Mouse (Mus musculus) forebrain, embryonic 11.5 days (tissue): ENCODE data around the gene Fkbpl. TPM values are rescaled to one million over a fixed set of nuclear protein-coding genes. Genes with fewer than 3 reads are reported as not detected.
A peak's percentile ranks its signal among the peaks of the same experiment; 100 is the strongest.

Experiments
- ATAC-seq: fragments of 200-750 bp; cut with Nextera tagmentation; replicated peaks from 2 replicates; pipeline ENCODE4 v1.8.0; 2017; ENCODE audit warnings: moderate TSS enrichment; ENCODE audit not compliant: low FRiP score
- DNase-seq: peaks from one replicate; pipeline ENCODE4 v3.0.0-alpha.2; 2017; ENCODE audit warnings: low spot score
- H3K27ac ChIP-seq: fragments of 300-500 bp; sonication (generic); 2 replicates; pipeline ENCODE4 v1.5.1; 2014; ENCODE audit warnings: low read depth, low read length
- H3K27me3 ChIP-seq: fragments of 300-500 bp; sonication (generic); 2 replicates; pipeline ENCODE4 v1.6.1; 2014; ENCODE audit warnings: mild to moderate bottlenecking, low read length, mixed read lengths; ENCODE audit not compliant: control insufficient read depth, insufficient read depth
- H3K36me3 ChIP-seq: fragments of 300-500 bp; sonication (generic); 2 replicates; pipeline ENCODE4 v1.6.1; 2014; ENCODE audit warnings: mild to moderate bottlenecking, low read length, moderate library complexity, mixed read lengths; ENCODE audit not compliant: control insufficient read depth, insufficient read depth
- H3K4me1 ChIP-seq: fragments of 300-500 bp; sonication (generic); replicated peaks from 2 replicates; pipeline ENCODE4 v1.6.1; 2014; ENCODE audit warnings: low read length, mixed read lengths; ENCODE audit not compliant: control insufficient read depth, insufficient read depth
- H3K4me2 ChIP-seq: fragments of 300-500 bp; sonication (generic); 2 replicates; pipeline ENCODE4 v1.6.1; 2014; ENCODE audit warnings: low read depth, mild to moderate bottlenecking, low read length, moderate library complexity, mixed read lengths; ENCODE audit not compliant: severe bottlenecking
- H3K4me3 ChIP-seq: fragments of 300-500 bp; sonication (generic); 2 replicates; pipeline ENCODE4 v1.5.1; 2014; ENCODE audit warnings: low read depth, low read length
- H3K9ac ChIP-seq: fragments of 300-500 bp; sonication (generic); 2 replicates; pipeline ENCODE4 v1.6.1; 2014; ENCODE audit warnings: low read length
- H3K9me3 ChIP-seq: fragments of 300-500 bp; sonication (generic); 2 replicates; pipeline ENCODE4 v1.6.1; 2016; ENCODE audit warnings: low read length, mixed read lengths; ENCODE audit not compliant: control insufficient read depth
- WGBS: fragments of 180-500 bp; shearing (Covaris S2); extraction: QIAGEN DNeasy Blood & Tissue Kit; methylation state at CpG from one replicate; pipeline ENCODE4 v1.1.7; 2014; 5-methylcytosine and 5-hydroxymethylcytosine counted together
- polyA plus RNA-seq: library from polyadenylated mRNA; unstranded; fragments of >200 nt; fragmentation: Nextera tagmentation; extraction: Ambion mirVana; gene quantifications from 2 replicates; pipeline ENCODE4 v1.2.1, GENCODE M21; 2014

Gene Fkbpl
- polyA plus RNA-seq, 1 experiment from 2014 or later = 14.5 TPM

GRCm38 (mm10) chr17:34660259-34660820 lies 15.8 kb downstream of the Fkbpl start:
- Histone ChIP-seq H3K4me1 (peaks cover 3% of the 10 kb centered on the region; the same call in 1 of the 2 replicates), H3K4me3 (no peak overlapping the region), H3K9me3 (no peaks in the 10 kb centered on the region), H3K27ac (no peak overlapping the region), H3K27me3 (0 out of 2 replicates have a peak, but pooled peaks cover 2% of the 10 kb centered on the region), H3K9ac (no peak overlapping the region), H3K4me2 (no peak overlapping the region), H3K36me3 (no peaks in the 10 kb centered on the region)
- no peak for ATAC-seq
- no peak for DNase-seq
- WGBS = 39% methylated on average over 10 of the region's 11 CpGs

GRCm38 (mm10) chr17:34661121-34661591 lies 16.6 kb downstream of the Fkbpl start:
- H3K4me2 ChIP-seq = peak overlapping the region; percentile 15; the same call in 1 of the 2 replicates
- H3K4me1 ChIP-seq = peaks cover 3% of the 10 kb centered on the region; the same call in 1 of the 2 replicates
- no peak overlapping the region for H3K9ac ChIP-seq
- H3K27ac ChIP-seq = no peak overlapping the region
- no peaks in the 10 kb centered on the region for H3K36me3 ChIP-seq
- ATAC-seq (no peak), DNase-seq (peak; percentile 54)
- 0 out of 2 replicates have a peak, but pooled peaks cover 2% of the 10 kb centered on the region for H3K27me3 ChIP-seq
- H3K9me3 ChIP-seq = no peaks in the 10 kb centered on the region
- no peak overlapping the region for H3K4me3 ChIP-seq
- 13% methylated on average over 19 of the region's 19 CpGs for WGBS

GRCm38 (mm10) chr17:34662468-34662867 lies 17.9 kb downstream of the Fkbpl start:
- Histone ChIP-seq H3K4me2 (no peak overlapping the region), H3K36me3 (no peaks in the 10 kb centered on the region), H3K4me3 (no peak overlapping the region), H3K27ac (no peak overlapping the region), H3K9me3 (no peaks in the 10 kb centered on the region), H3K4me1 (no peaks in the 10 kb centered on the region; the same call in 1 of the 2 replicates), H3K27me3 (0 out of 2 replicates have a peak, but pooled peaks cover 2% of the 10 kb centered on the region), H3K9ac (no peak overlapping the region)
- no peak for ATAC-seq
- WGBS = 74% methylated on average over 1 of the region's 1 CpGs
- DNase-seq = no peak

- ATAC-seq (no peak), DNase-seq (no peak)
- Histone ChIP-seq H3K4me2 (no peak overlapping the region), H3K4me1 (no peaks in the 10 kb centered on the region; the same call in 1 of the 2 replicates), H3K36me3 (no peaks in the 10 kb centered on the region), H3K27me3 (0 out of 2 replicates have a peak, but pooled peaks cover 2% of the 10 kb centered on the region), H3K27ac (no peak overlapping the region), H3K4me3 (no peak overlapping the region), H3K9me3 (no peaks in the 10 kb centered on the region; the same call in 1 of the 2 replicates), H3K9ac (no peak overlapping the region)
- WGBS = 78% methylated on average over 8 of the region's 8 CpGs
Measured at GRCm38 (mm10) chr17:34662978-34663377, 18.4 kb downstream of the Fkbpl start.

GRCm38 (mm10) chr17:34663558-34663957 lies 19.0 kb downstream of the Fkbpl start:
- H3K27me3 ChIP-seq = 0 out of 2 replicates have a peak, but pooled peaks cover 2% of the 10 kb centered on the region

GRCm38 (mm10) chr17:34664472-34664871 lies 19.9 kb downstream of the Fkbpl start:
- 85% methylated on average over 7 of the region's 7 CpGs for WGBS
- H3K9ac ChIP-seq = no peak overlapping the region

More at GRCm38 (mm10) chr17:34663558-34663957, 19.0 kb downstream of the Fkbpl start:
- Histone ChIP-seq H3K36me3 (no peaks in the 10 kb centered on the region), H3K27ac (no peak overlapping the region), H3K4me3 (no peak overlapping the region), H3K9me3 (no peaks in the 10 kb centered on the region; the same call in 1 of the 2 replicates), H3K4me1 (no peaks in the 10 kb centered on the region; the same call in 1 of the 2 replicates), H3K9ac (no peak overlapping the region), H3K4me2 (no peak overlapping the region)
- ATAC-seq = no peak
- no peak for DNase-seq
- WGBS = 38% methylated on average over 1 of the region's 1 CpGs

GRCm38 (mm10) chr17:34670235-34670634 lies 25.7 kb downstream of the Fkbpl start, which contains the start of gene Tnxb:
Gene Tnxb, plus strand, starts transcription at chr17:34670535.
- DNase-seq (peak; percentile 46), ATAC-seq (no peak)
- WGBS = 65% methylated on average over 7 of the region's 7 CpGs
- H3K4me2 ChIP-seq = peak within 1 kb of the TSS; percentile 67
- no peaks in the 10 kb centered on the region for H3K36me3 ChIP-seq
- H3K27me3 ChIP-seq = peaks cover 40% of the 10 kb centered on the region
- H3K9me3 ChIP-seq = no peaks in the 10 kb centered on the region; the same call in 1 of the 2 replicates
- no peak within 1 kb of the TSS for H3K27ac ChIP-seq
- no peak within 1 kb of the TSS; the same call in 1 of the 2 replicates for H3K9ac ChIP-seq
- H3K4me3 ChIP-seq = peak within 1 kb of the TSS; percentile 31
- H3K4me1 ChIP-seq = peaks cover 9% of the 10 kb centered on the region

More at GRCm38 (mm10) chr17:34664472-34664871, 19.9 kb downstream of the Fkbpl start:
- Histone ChIP-seq H3K4me1 (no peaks in the 10 kb centered on the region; the same call in 1 of the 2 replicates), H3K4me2 (no peak overlapping the region), H3K9me3 (no peaks in the 10 kb centered on the region; the same call in 1 of the 2 replicates), H3K27me3 (0 out of 2 replicates have a peak, but pooled peaks cover 2% of the 10 kb centered on the region), H3K36me3 (no peaks in the 10 kb centered on the region), H3K4me3 (no peak overlapping the region), H3K27ac (no peak overlapping the region)
- ATAC-seq = no peak
- DNase-seq = no peak

- Histone ChIP-seq H3K36me3 (no peaks in the 10 kb centered on the region), H3K9ac (peak overlapping the region; percentile 39; the same call in 1 of the 2 replicates), H3K4me3 (peak overlapping the region; percentile 31), H3K27me3 (peaks cover 40% of the 10 kb centered on the region), H3K9me3 (no peaks in the 10 kb centered on the region; the same call in 1 of the 2 replicates), H3K4me1 (peaks cover 9% of the 10 kb centered on the region), H3K4me2 (peak overlapping the region; percentile 67), H3K27ac (no peak overlapping the region)
- ATAC-seq (0 out of 2 replicates have a peak, but pooled peaks have one; percentile 36), DNase-seq (peak; percentile 76)
- WGBS = 11% methylated on average over 91 of the region's 93 CpGs
Measured at GRCm38 (mm10) chr17:34671151-34672066, 26.8 kb downstream of the Fkbpl start.
